Mouse (Mus musculus) left cerebral cortex, adult 18-20 months (tissue): ENCODE measurements around the gene Sostdc1. TPM values are rescaled to one million over a fixed set of nuclear protein-coding genes. Genes with fewer than 3 reads are reported as not detected.

ENCODE experiments used
- DNase-seq, 2 experiments: peaks; one replicate each; pipeline ENCODE4 v3.0.0; 2021 to 2022; ENCODE audit warnings: low spot score in 2 of 2, mixed read lengths in 1 of 2
- total RNA-seq, 2 experiments: library from RNA; stranded (reverse); gene quantifications; 2 replicates each; pipeline ENCODE4 v1.2.3; 2021

Sostdc1 gene
- total RNA-seq, 2 experiments from 2014 or later, result 1.1 to 1.4 TPM

GRCm38 (mm10) chr12:36364013-36364412, 50.1 kb downstream of the Sostdc1 start:
- DNase-seq, result no peak

Other genes with a start within 250 kb of the Sostdc1 start
- 10 to 100 TPM; 53.3 to 57.0 TPM for gene Ankmy2, start 157.0 kb upstream of the Sostdc1 start, total RNA-seq
- gene Bzw2, start 156.1 kb upstream of the Sostdc1 start, total RNA-seq, result 10 to 100 TPM; 45.6 to 51.7 TPM
- not detected for gene Lrrc72, start 60.7 kb upstream of the Sostdc1 start, total RNA-seq
- 10 to 100 TPM; 11.4 to 12.6 TPM for gene Ispd, start 67.3 kb downstream of the Sostdc1 start, total RNA-seq
- 1 to 10 TPM; 1.6 to 2.5 TPM for gene D630036H23Rik, start 68.0 kb downstream of the Sostdc1 start, total RNA-seq